Mouse (Mus musculus) erythroblast, embryonic 14.5 days (primary cell): ENCODE data around the gene Mettl1.
"Not testable (repeated sequence)": the region's sequence is repeated elsewhere in the genome, so short reads cannot be mapped to it uniquely, and the experiment has no call there.

Experiments used
- GATA1 ChIP-seq: IDR thresholded peaks from 2 replicates; pipeline ENCODE4 v1.6.1; 2012; ENCODE audit warnings: low read length, inconsistent platforms, mixed read lengths
- TAL1 ChIP-seq: IDR thresholded peaks from 3 replicates; pipeline ENCODE4 v1.6.1; 2012; ENCODE audit warnings: low read length, inconsistent platforms, mixed read lengths

DNA sequence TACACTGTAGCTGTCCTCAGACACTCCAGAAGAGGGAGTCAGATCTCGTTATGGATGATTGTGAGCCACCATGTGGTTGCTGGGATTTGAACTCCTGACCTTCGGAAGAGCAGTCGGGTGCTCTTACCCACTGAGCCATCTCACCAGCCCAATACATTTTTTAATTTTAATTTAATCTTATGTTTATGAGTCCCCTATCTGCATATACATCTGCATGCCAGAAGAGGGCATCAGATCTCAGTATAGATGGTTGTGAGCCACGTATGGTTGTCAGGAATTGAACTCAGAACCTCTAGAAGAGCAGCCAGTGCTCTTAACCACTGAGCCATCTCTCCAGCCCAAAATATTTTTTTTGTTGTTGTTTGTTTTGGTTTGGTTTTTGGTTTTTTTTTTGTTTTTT is 31.1 kb downstream of the Mettl1 start:
- TF ChIP-seq TAL1, GATA1: not testable (repeated sequence)
